Comparison of ENCODE assay signal across 14 mouse cellular contexts in genomic region chr6:27545516-27545915, GRCm38 (mm10).
"Had no signal": no experiment of that assay in that cellular context is flagged by ENCODE, and none has a peak within 500 bp of the region (broad histone marks: within the 10 kb centered on the region; RNA-seq: fewer than 3 reads in every experiment).

No protein-coding gene starts in this region.

- H3K27ac ChIP-seq: layer of hippocampus, adult 2 months; limb, embryonic 12.5 days; liver, embryonic 13.5 days; lung, embryonic 15.5 days; midbrain, embryonic 15.5 days; neural tube, embryonic 12.5 days; stomach, embryonic 15.5 days had no signal

- H3K27me3 ChIP-seq: limb, embryonic 12.5 days; liver, embryonic 13.5 days; lung, embryonic 15.5 days; midbrain, embryonic 15.5 days; neural tube, embryonic 12.5 days; stomach, embryonic 15.5 days had no signal

- H3K4me1 ChIP-seq: limb, embryonic 12.5 days; liver, embryonic 13.5 days; lung, embryonic 15.5 days; midbrain, embryonic 15.5 days; neural tube, embryonic 12.5 days; stomach, embryonic 15.5 days had no signal

- ATAC-seq: liver, postnatal 0 days; midbrain, embryonic 15.5 days had no signal

- H3K9ac ChIP-seq: limb, embryonic 12.5 days; liver, embryonic 13.5 days; liver, postnatal 0 days; lung, embryonic 15.5 days; midbrain, embryonic 15.5 days; neural tube, embryonic 12.5 days; stomach, embryonic 15.5 days had no signal

- H3K4me2 ChIP-seq: limb, embryonic 12.5 days; liver, embryonic 13.5 days; lung, embryonic 15.5 days; midbrain, embryonic 15.5 days; neural tube, embryonic 12.5 days; stomach, embryonic 15.5 days had no signal

- H3K36me3 ChIP-seq: limb, embryonic 12.5 days; liver, embryonic 13.5 days; lung, embryonic 15.5 days; midbrain, embryonic 15.5 days; neural tube, embryonic 12.5 days; stomach, embryonic 15.5 days had no signal

- DNase-seq: kidney, postnatal 10 days; kidney, postnatal 4 days; liver; liver, embryonic 13.5 days; liver, postnatal 0 days; lung, postnatal 36 days; thymus, adult 2 months; thymus, postnatal 25 days had no signal

- H3K9me3 ChIP-seq: limb, embryonic 12.5 days; liver, embryonic 13.5 days; lung, embryonic 15.5 days; midbrain, embryonic 15.5 days; neural tube, embryonic 12.5 days; stomach, embryonic 15.5 days had no signal

- H3K4me3 ChIP-seq: layer of hippocampus, adult 2 months; limb, embryonic 12.5 days; liver, embryonic 13.5 days; lung, embryonic 15.5 days; midbrain, embryonic 15.5 days; neural tube, embryonic 12.5 days; stomach, embryonic 15.5 days had no signal
